12 mouse cellular contexts compared by ENCODE assay signal in genomic region chr2:26634629-26635488, GRCm38 (mm10). TPM values are rescaled to one million over a fixed set of nuclear protein-coding genes. Genes with fewer than 3 reads are reported as not detected.
A peak's percentile ranks its signal among the peaks of the same experiment; 100 is the strongest.
DNase-seq lines count a peak whose midpoint lies in the region.
"Had no signal": no experiment of that assay in that cellular context is flagged by ENCODE, and none has a peak within 500 bp of the region (broad histone marks: within the 10 kb centered on the region; RNA-seq: fewer than 3 reads in every experiment).

No protein-coding gene starts in this region.

- peaks cover 54% of the 10 kb centered on the region for H3K36me3 ChIP-seq in heart, embryonic 10.5 days

- H3K27me3 ChIP-seq in heart, embryonic 10.5 days (ENCODE audit: insufficient read depth, poor library complexity, severe bottlenecking): peaks cover 4% of the 10 kb centered on the region; the same call in 1 of the 2 replicates
- H3K27me3 ChIP-seq: embryonic facial prominence, embryonic 12.5 days; lung, embryonic 15.5 days had no signal

- peaks cover 45% of the 10 kb centered on the region for H3K4me1 ChIP-seq in heart, embryonic 10.5 days

- DNase-seq in heart, embryonic 10.5 days (ENCODE audit: low spot score): no peak
- no peak for DNase-seq in heart, adult 18-20 months
- peak; percentile 21 for DNase-seq in A20 (ENCODE audit: low read depth, low spot score)
- DNase-seq in embryo, embryonic 9.5 days (ENCODE audit: extremely low spot score): peak; percentile 55
- DNase-seq in lung, postnatal 25 days (ENCODE audit: low spot score): peak; percentile 30
- no peak for DNase-seq in thymus, postnatal 0 days (ENCODE audit: low spot score)
- no peak for DNase-seq in adrenal gland, adult 18-20 months (ENCODE audit: low spot score in 2 of 2)
- no peak for DNase-seq in ovary, adult 18-20 months (ENCODE audit: low spot score)

- 67% methylated on average over 12 of the region's 12 CpGs for WGBS in heart, embryonic 10.5 days

- no peaks in the 10 kb centered on the region for H3K9me3 ChIP-seq in heart, embryonic 10.5 days
- H3K9me3 ChIP-seq: embryonic facial prominence, embryonic 12.5 days; G1E; lung, embryonic 15.5 days had no signal

- H3K27ac ChIP-seq in heart, embryonic 10.5 days: peak overlapping the region; percentile 3; the same call in 1 of the 2 replicates
- H3K27ac ChIP-seq: embryonic facial prominence, embryonic 12.5 days; lung, embryonic 15.5 days had no signal

- no peak overlapping the region; the same call in 1 of the 2 replicates for H3K4me3 ChIP-seq in heart, embryonic 10.5 days
- H3K4me3 ChIP-seq: embryonic facial prominence, embryonic 12.5 days; lung, embryonic 15.5 days had no signal

RNA-seq across cellular contexts. Expression of gene Fam69b, which starts 6.6 kb away (rescaled TPM):
- polyA plus RNA-seq in heart, embryonic 10.5 days (2016; fragmentation: Nextera tagmentation; extraction: Ambion mirVana): 15.7 and 18.2 TPM in 2 replicates
- 10 to 100 TPM; 22.0 to 22.2 TPM for total RNA-seq in heart, adult 18-20 months (2021)
- polyA plus RNA-seq in thymus, postnatal 0 days (2015; fragmentation: Nextera tagmentation; extraction: Ambion mirVana): 11.9 and 12.2 TPM in 2 replicates
- 10 to 100 TPM in 1 of 2 experiments, 1 to 10 TPM in 1; 8.6 to 13.9 TPM for total RNA-seq in adrenal gland, adult 18-20 months (2021)
- polyA plus RNA-seq: G1E had no signal

RNA-seq across cellular contexts. Expression of gene Agpat2, which starts 30.6 kb away (rescaled TPM):
- polyA plus RNA-seq in heart, embryonic 10.5 days (2016; fragmentation: Nextera tagmentation; extraction: Ambion mirVana): 20.4 and 28.9 TPM in 2 replicates
- total RNA-seq in heart, adult 18-20 months (2021): 10 to 100 TPM; 53.9 to 88.6 TPM
- polyA plus RNA-seq in thymus, postnatal 0 days (2015; fragmentation: Nextera tagmentation; extraction: Ambion mirVana): 14.7 and 14.9 TPM in 2 replicates
- total RNA-seq in adrenal gland, adult 18-20 months (2021): 100 to 1,000 TPM; 431 to 896 TPM

RNA-seq across cellular contexts. Expression of gene Lcn4, which starts 36.2 kb away (rescaled TPM):
- not detected in 2 replicates for polyA plus RNA-seq in heart, embryonic 10.5 days (2016; fragmentation: Nextera tagmentation; extraction: Ambion mirVana)
- total RNA-seq in heart, adult 18-20 months (2021): not detected
- 2.2 and 3.9 TPM in 2 replicates for polyA plus RNA-seq in thymus, postnatal 0 days (2015; fragmentation: Nextera tagmentation; extraction: Ambion mirVana)
- not detected for total RNA-seq in adrenal gland, adult 18-20 months (2021)
- total RNA-seq: G1E; gastrocnemius, postnatal 4 days had no signal
- polyA plus RNA-seq: embryonic facial prominence, embryonic 12.5 days; G1E; lung, embryonic 15.5 days had no signal

RNA-seq across cellular contexts. Expression of gene Gm20532, which starts 48.4 kb away (rescaled TPM):
- not detected in 2 replicates for polyA plus RNA-seq in heart, embryonic 10.5 days (2016; fragmentation: Nextera tagmentation; extraction: Ambion mirVana)
- not detected for total RNA-seq in heart, adult 18-20 months (2021)
- polyA plus RNA-seq in thymus, postnatal 0 days (2015; fragmentation: Nextera tagmentation; extraction: Ambion mirVana): not detected in 2 replicates
- total RNA-seq in adrenal gland, adult 18-20 months (2021): not detected
- total RNA-seq: G1E; gastrocnemius, postnatal 4 days had no signal
- polyA plus RNA-seq: embryonic facial prominence, embryonic 12.5 days; G1E; lung, embryonic 15.5 days had no signal

RNA-seq across cellular contexts. Expression of gene Egfl7, which starts 55.0 kb away (rescaled TPM):
- 164 and 186 TPM in 2 replicates for polyA plus RNA-seq in heart, embryonic 10.5 days (2016; fragmentation: Nextera tagmentation; extraction: Ambion mirVana)
- 10 to 100 TPM; 94.2 to 94.8 TPM for total RNA-seq in heart, adult 18-20 months (2021)
- polyA plus RNA-seq in thymus, postnatal 0 days (2015; fragmentation: Nextera tagmentation; extraction: Ambion mirVana): 43.6 and 50.0 TPM in 2 replicates
- 100 to 1,000 TPM in 1 of 2 experiments, 10 to 100 TPM in 1; 97.9 to 102 TPM for total RNA-seq in adrenal gland, adult 18-20 months (2021)

Comparison
In these comparisons a context has a peak if more than half of its experiments do, and no peak if none do; other contexts are left out.
1. DNase-seq: peak in A20 (single experiment), embryo, embryonic 9.5 days (single experiment) and lung, postnatal 25 days (single experiment); none in heart, embryonic 10.5 days (single experiment), heart, adult 18-20 months (0 of 2), thymus, postnatal 0 days (single experiment), adrenal gland, adult 18-20 months (0 of 2) and ovary, adult 18-20 months (single experiment).
2. RNA of gene Agpat2, which starts 30.6 kb away (total RNA-seq): 431 to 896 TPM in adrenal gland, adult 18-20 months; 53.9 to 88.6 TPM in heart, adult 18-20 months; every median in the first group is over 4 times any median in the second.